Comparison of ENCODE assay signal across 8 mouse cellular contexts in genomic region chr5:149636075-149636920, GRCm38 (mm10). TPM values are rescaled to one million over a fixed set of nuclear protein-coding genes. Genes with fewer than 3 reads are reported as not detected.
DNase-seq lines count a peak whose midpoint lies in the region; ATAC-seq and TF ChIP-seq lines count a peak whose summit lies in the region.

TSS of gene Hsph1 (minus strand) at chr5:149636376.

- WGBS in kidney, embryonic 14.5 days = under 1% methylated on average over 60 of the region's 60 CpGs
- under 1% methylated on average over 60 of the region's 60 CpGs for WGBS in limb, embryonic 15.5 days

- H3K36me3 ChIP-seq in kidney, embryonic 14.5 days (ENCODE audit: control insufficient read depth, insufficient read depth, low read length) = peaks cover 19% of the 10 kb centered on the region
- peaks cover 18% of the 10 kb centered on the region for H3K36me3 ChIP-seq in limb, embryonic 15.5 days

- peak within 1 kb of the TSS; percentile 80 for H3K9ac ChIP-seq in kidney, embryonic 14.5 days (ENCODE audit: low read depth, low read length)
- peak within 1 kb of the TSS; percentile 64 for H3K9ac ChIP-seq in limb, embryonic 15.5 days

- H3K4me1 ChIP-seq in bone marrow macrophage, adult 2 months (ENCODE audit: control insufficient read depth, insufficient read depth, low read length) = peaks cover 31% of the 10 kb centered on the region
- peaks cover 3% of the 10 kb centered on the region for H3K4me1 ChIP-seq in embryonic fibroblast, embryonic 13.5 days (ENCODE audit: control insufficient read depth, insufficient read depth, low read length)
- peaks cover 14% of the 10 kb centered on the region for H3K4me1 ChIP-seq in kidney, embryonic 14.5 days (ENCODE audit: control insufficient read depth, insufficient read depth, low read length)
- peaks cover 13% of the 10 kb centered on the region for H3K4me1 ChIP-seq in limb, embryonic 15.5 days

- TF ChIP-seq CTCF in bone marrow macrophage, adult 2 months (IDR thresholded peaks at IDR 0.05; ENCODE audit: low read depth, low read length) = no peak
- TF ChIP-seq CTCF in embryonic fibroblast, embryonic 13.5 days (IDR thresholded peaks at IDR 0.05; ENCODE audit: borderline replicate concordance, insufficient read depth, low read length) = no peak

- no peaks in the 10 kb centered on the region for H3K27me3 ChIP-seq in kidney, embryonic 14.5 days (ENCODE audit: control insufficient read depth, insufficient read depth, low read length)
- H3K27me3 ChIP-seq in limb, embryonic 15.5 days = no peaks in the 10 kb centered on the region

- H3K9me3 ChIP-seq in kidney, embryonic 14.5 days (ENCODE audit: control insufficient read depth, low read length) = no peaks in the 10 kb centered on the region
- no peaks in the 10 kb centered on the region for H3K9me3 ChIP-seq in limb, embryonic 15.5 days

- peak; percentile 100 for DNase-seq in A20 (ENCODE audit: low read depth, low spot score)
- peak; percentile 98 to 99 for DNase-seq in heart, adult 9 months (ENCODE audit: low spot score in 2 of 2)
- peak; percentile 92 to 95 for DNase-seq in monocyte, adult 2 months (ENCODE audit: low read depth in 1 of 2, low spot score in 2 of 2)
- peak; percentile 98 to 99 for DNase-seq in spleen, postnatal 36 days (ENCODE audit: low spot score in 2 of 2)

- TF ChIP-seq POLR2A in bone marrow macrophage, adult 2 months (IDR thresholded peaks at IDR 0.05; ENCODE audit: borderline replicate concordance, low read depth, low read length) = no peak
- peak; percentile 93 for TF ChIP-seq POLR2A in embryonic fibroblast, embryonic 13.5 days (IDR thresholded peaks at IDR 0.05; ENCODE audit: low read depth, low read length)

- H3K4me3 ChIP-seq in bone marrow macrophage, adult 2 months (ENCODE audit: insufficient read depth, low read length) = peak within 1 kb of the TSS; percentile 88
- peak within 1 kb of the TSS; percentile 94 for H3K4me3 ChIP-seq in embryonic fibroblast, embryonic 13.5 days (ENCODE audit: insufficient read depth, low read length)
- peak within 1 kb of the TSS; percentile 81 for H3K4me3 ChIP-seq in kidney, embryonic 14.5 days (ENCODE audit: low read length)
- peak within 1 kb of the TSS; percentile 62 for H3K4me3 ChIP-seq in limb, embryonic 15.5 days

- peak within 1 kb of the TSS; percentile 81 for H3K4me2 ChIP-seq in kidney, embryonic 14.5 days (replicated peaks; ENCODE audit: low read depth, low read length)
- H3K4me2 ChIP-seq in limb, embryonic 15.5 days = peak within 1 kb of the TSS; percentile 85

- peak; percentile 99 for ATAC-seq in kidney, embryonic 14.5 days (ENCODE audit: low FRiP score, low TSS enrichment)
- ATAC-seq in limb, embryonic 15.5 days (ENCODE audit: insufficient number of reproducible peaks, low FRiP score, low TSS enrichment, low read depth) = peak; percentile 98

- peak within 1 kb of the TSS; percentile 51 for H3K27ac ChIP-seq in bone marrow macrophage, adult 2 months (ENCODE audit: insufficient read depth, low read depth, low read length)
- H3K27ac ChIP-seq in embryonic fibroblast, embryonic 13.5 days (ENCODE audit: insufficient read depth, low read length) = peak within 1 kb of the TSS; percentile 67
- H3K27ac ChIP-seq in kidney, embryonic 14.5 days (ENCODE audit: low read depth, low read length) = peak within 1 kb of the TSS; percentile 81
- peak within 1 kb of the TSS; percentile 89 for H3K27ac ChIP-seq in limb, embryonic 15.5 days

RNA-seq across cellular contexts. Expression of gene Hsph1, which starts in this region (rescaled TPM):
- polyA plus RNA-seq in bone marrow macrophage, adult 2 months (2012; ENCODE audit: insufficient read depth, insufficient read length, missing spikeins) = 22.8 and 26.0 TPM in 2 replicates
- polyA plus RNA-seq in embryonic fibroblast, embryonic 13.5 days (2011; ENCODE audit: insufficient read length, low read depth, missing spikeins) = 81.2 and 96.4 TPM in 2 replicates
- polyA plus RNA-seq in kidney, embryonic 14.5 days (2014; fragmentation: Nextera tagmentation; extraction: Ambion mirVana) = 35.4 and 68.4 TPM in 2 replicates
- polyA plus RNA-seq in limb, embryonic 15.5 days (2015; fragmentation: Nextera tagmentation; extraction: Ambion mirVana) = 50.0 and 50.2 TPM in 2 replicates

Comparison
In these comparisons a context has a peak if more than half of its experiments do, and no peak if none do; other contexts are left out.
1. Peak in every context shown above with its lines: DNase-seq, ATAC-seq, H3K4me3 ChIP-seq and H3K27ac ChIP-seq.